Mouse (Mus musculus) thymus, postnatal 4 days (tissue): ENCODE measurements at regions not wholly inside any gene's neighbourhood (a gene's known extent, or its start where the extent isn't known, plus 50 kb on each side); places are given as distances from the start of the nearest gene placed in this dataset.
A peak's percentile ranks its signal among the peaks of the same experiment; 100 is the strongest.

Source experiments
- DNase-seq: peaks from one replicate; pipeline ENCODE4 v3.0.0; 2021

DNA sequence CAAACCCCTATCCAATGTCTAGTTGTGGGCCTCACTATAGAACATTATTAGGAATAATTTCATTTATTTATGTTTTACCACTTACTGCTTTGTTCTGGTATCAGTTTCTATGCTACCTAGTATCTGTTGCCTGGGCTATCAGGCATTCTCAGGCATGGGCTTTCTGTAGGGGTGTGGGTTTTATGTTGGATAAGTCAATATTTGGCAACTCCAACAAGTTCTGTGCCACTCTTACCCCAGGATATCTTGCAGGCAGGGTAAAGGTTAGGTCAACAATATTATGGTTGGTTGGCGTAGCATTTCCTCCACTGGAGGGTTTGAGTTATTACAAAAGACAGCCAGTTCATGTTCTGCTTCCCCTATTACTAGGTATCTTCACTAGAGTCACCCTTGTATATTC is 65.8 kb downstream of the Smim10l1 start:
- DNase-seq, result no peak

DNA sequence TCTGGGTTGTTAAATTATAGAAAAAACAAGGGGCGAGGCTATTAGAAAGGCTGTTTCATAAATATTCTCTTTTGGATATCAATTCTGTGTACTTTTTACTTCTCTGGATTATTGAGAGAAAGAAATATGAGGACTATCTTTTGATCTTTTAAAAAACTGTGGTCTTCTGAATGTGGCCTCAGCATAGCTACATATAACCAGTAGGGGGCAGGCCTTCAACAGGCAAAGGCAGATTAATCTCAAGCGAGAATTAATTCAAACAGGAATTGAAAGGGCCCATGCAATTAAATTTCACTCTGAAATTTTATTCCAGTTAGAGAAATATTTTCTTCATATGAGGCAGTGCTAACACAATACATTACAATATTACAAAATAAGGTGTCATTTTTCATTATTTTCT is 66.6 kb downstream of the Smim10l1 start:
- DNase-seq, result no peak

DNA sequence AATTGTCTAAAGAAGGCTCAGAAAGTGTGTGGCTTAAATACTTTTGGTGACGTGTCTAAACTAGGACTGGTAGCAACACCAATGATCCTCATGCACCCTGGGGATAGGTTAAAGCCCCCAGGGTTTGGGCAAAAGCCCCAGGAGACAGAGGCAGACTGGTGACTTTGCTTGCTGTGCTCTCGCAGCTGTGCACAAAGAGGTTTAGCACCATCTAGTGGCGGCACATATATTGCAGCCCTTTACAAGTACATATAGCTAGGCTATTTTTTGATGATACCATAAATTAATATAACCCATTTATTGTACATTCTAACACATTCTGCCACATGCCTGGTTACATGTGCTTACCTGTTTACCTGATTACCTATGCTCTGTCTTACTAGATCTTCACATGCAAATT is 85.8 kb upstream of the 5530400C23Rik start:
- DNase-seq, result peak; percentile 68
